Mouse (Mus musculus): Measurements from ENCODE around the gene Zfp94.

The Zfp94 gene

GRCm38 (mm10) chr7:24316567-24317092, at the start of gene Zfp94:
Zfp94 (minus strand) TSS chr7:24316666.
- peak; percentile 88 for DNase-seq (ENCODE audit: low read depth, low spot score)

- no peak for DNase-seq (ENCODE audit: low read depth, low spot score)
Measured at GRCm38 (mm10) chr7:24365258-24366014, 49.0 kb upstream of the Zfp94 start.

- peak; percentile 68 for DNase-seq (ENCODE audit: low read depth, low spot score)
Measured at GRCm38 (mm10) chr7:24364827-24365226, 48.4 kb upstream of the Zfp94 start.

GRCm38 (mm10) chr7:24363228-24363627, 46.8 kb upstream of the Zfp94 start:
- no peak for DNase-seq (ENCODE audit: low read depth, low spot score)

GRCm38 (mm10) chr7:24361001-24361400, 44.5 kb upstream of the Zfp94 start:
- no peak for DNase-seq (ENCODE audit: low read depth, low spot score)

- DNase-seq (ENCODE audit: low read depth, low spot score), result no peak
Measured at GRCm38 (mm10) chr7:24359269-24359668, 42.8 kb upstream of the Zfp94 start.

- no peak for DNase-seq (ENCODE audit: low read depth, low spot score)
Measured at GRCm38 (mm10) chr7:24357899-24358298, 41.4 kb upstream of the Zfp94 start.

- no peak for DNase-seq (ENCODE audit: low read depth, low spot score)
Measured at GRCm38 (mm10) chr7:24356081-24356480, 39.6 kb upstream of the Zfp94 start.

- DNase-seq (ENCODE audit: low read depth, low spot score), result no peak
Measured at GRCm38 (mm10) chr7:24355646-24356045, 39.2 kb upstream of the Zfp94 start.

GRCm38 (mm10) chr7:24348896-24349295, 32.4 kb upstream of the Zfp94 start, which contains the start of gene Lypd5:
Lypd5 (plus strand) TSS chr7:24349196.
- no peak for DNase-seq (ENCODE audit: low read depth, low spot score)

GRCm38 (mm10) chr7:24346444-24346843, 30.0 kb upstream of the Zfp94 start:
- no peak for DNase-seq (ENCODE audit: low read depth, low spot score)

GRCm38 (mm10) chr7:24343701-24344272, 27.3 kb upstream of the Zfp94 start:
- DNase-seq (ENCODE audit: low read depth, low spot score), result no peak

- no peak for DNase-seq (ENCODE audit: low read depth, low spot score)
Measured at GRCm38 (mm10) chr7:24338241-24338640, 21.8 kb upstream of the Zfp94 start.

- peak; percentile 82 for DNase-seq (ENCODE audit: low read depth, low spot score)
Measured at GRCm38 (mm10) chr7:24335699-24336309, 19.3 kb upstream of the Zfp94 start.

- DNase-seq (ENCODE audit: low read depth, low spot score), result no peak
Measured at GRCm38 (mm10) chr7:24333304-24333986, 17.0 kb upstream of the Zfp94 start, which contains the start of gene Tescl. Tescl (minus strand) TSS chr7:24333936.

GRCm38 (mm10) chr7:24327281-24327975, 11.0 kb upstream of the Zfp94 start:
- DNase-seq (ENCODE audit: low read depth, low spot score), result no peak

- DNase-seq (ENCODE audit: low read depth, low spot score), result no peak
Measured at GRCm38 (mm10) chr7:24326273-24327135, 10.0 kb upstream of the Zfp94 start.

- no peak for DNase-seq (ENCODE audit: low read depth, low spot score)
Measured at GRCm38 (mm10) chr7:24325675-24326128, 9.2 kb upstream of the Zfp94 start.

- no peak for DNase-seq (ENCODE audit: low read depth, low spot score)
Measured at GRCm38 (mm10) chr7:24325197-24325596, 8.7 kb upstream of the Zfp94 start.

- no peak for DNase-seq (ENCODE audit: low read depth, low spot score)
Measured at GRCm38 (mm10) chr7:24322593-24322992, 6.1 kb upstream of the Zfp94 start.

Data from retina, adult 2 months (tissue).